Mouse (Mus musculus): ENCODE data around the gene 1700025B11Rik. TPM values are rescaled to one million over a fixed set of nuclear protein-coding genes. Genes with fewer than 3 reads are reported as not detected.
"Not testable (repeated sequence)": the region's sequence is repeated elsewhere in the genome, so short reads cannot be mapped to it uniquely, and the experiment has no call there.

1700025B11Rik gene
- polyA plus RNA-seq, 1 experiment from 2014 or later, result not detected

GRCm38 (mm10) chr15:77533216-77533615 is 28.5 kb downstream of the 1700025B11Rik start, which contains the start of gene Apol7c:
Gene Apol7c, minus strand, starts transcription at chr15:77533316.
- no peaks in the 10 kb centered on the region for H3K36me3 ChIP-seq (ENCODE audit: insufficient read depth, low read length)
- H3K4me3 ChIP-seq (ENCODE audit: low read depth, low read length), result no peak within 1 kb of the TSS
- no peaks in the 10 kb centered on the region for H3K4me1 ChIP-seq (ENCODE audit: insufficient read depth, low read depth, low read length)
- no peak for DNase-seq (ENCODE audit: low spot score)
- H3K4me2 ChIP-seq (replicated peaks; ENCODE audit: low read depth, low read length), result no peak within 1 kb of the TSS
- H3K27me3 ChIP-seq (replicated peaks; ENCODE audit: insufficient read depth, low read length), result no peaks in the 10 kb centered on the region
- no peak within 1 kb of the TSS for H3K27ac ChIP-seq (ENCODE audit: low read length)
- no peak within 1 kb of the TSS for H3K9ac ChIP-seq (replicated peaks; ENCODE audit: low read depth)
- no peak for ATAC-seq
- no peaks in the 10 kb centered on the region for H3K9me3 ChIP-seq (ENCODE audit: low read length)
- no peak for TF ChIP-seq CTCF (IDR thresholded peaks at IDR 0.05)
- no peak for TF ChIP-seq EP300 (IDR thresholded peaks at IDR 0.05)

GRCm38 (mm10) chr15:77523186-77523843 is 38.4 kb downstream of the 1700025B11Rik start:
- H3K9me3 ChIP-seq (ENCODE audit: low read length); H3K4me1 ChIP-seq (ENCODE audit: insufficient read depth, low read depth, low read length); H3K4me3 ChIP-seq (ENCODE audit: low read depth, low read length); H3K9ac ChIP-seq (replicated peaks; ENCODE audit: low read depth); ATAC-seq; H3K27ac ChIP-seq (ENCODE audit: low read length); H3K27me3 ChIP-seq (replicated peaks; ENCODE audit: insufficient read depth, low read length); H3K4me2 ChIP-seq (replicated peaks; ENCODE audit: low read depth, low read length); H3K36me3 ChIP-seq (ENCODE audit: insufficient read depth, low read length): not testable (repeated sequence)
- peak; percentile 73 for TF ChIP-seq CTCF (IDR thresholded peaks at IDR 0.05)
- WGBS, result 14% methylated on average over 6 of the region's 6 CpGs
- peak; percentile 19 for DNase-seq (ENCODE audit: low spot score)

- H3K27me3 ChIP-seq (replicated peaks; ENCODE audit: insufficient read depth, low read length); ATAC-seq; DNase-seq (ENCODE audit: low spot score); H3K27ac ChIP-seq (ENCODE audit: low read length); H3K36me3 ChIP-seq (ENCODE audit: insufficient read depth, low read length); H3K9ac ChIP-seq (replicated peaks; ENCODE audit: low read depth); H3K4me1 ChIP-seq (ENCODE audit: insufficient read depth, low read depth, low read length); H3K4me3 ChIP-seq (ENCODE audit: low read depth, low read length); H3K4me2 ChIP-seq (replicated peaks; ENCODE audit: low read depth, low read length); H3K9me3 ChIP-seq (ENCODE audit: low read length): not testable (repeated sequence)
- 41% methylated on average over 4 of the region's 4 CpGs for WGBS
Measured at GRCm38 (mm10) chr15:77520596-77520995, 41.1 kb downstream of the 1700025B11Rik start.

Other genes starting within 250 kb of the 1700025B11Rik start
- gene Apol7a, start 162.8 kb downstream of the 1700025B11Rik start, polyA plus RNA-seq (2015; fragmentation: Nextera tagmentation; extraction: Ambion mirVana), result 0.33 and 0.37 TPM in 2 replicates
- 0.43 and 0.47 TPM in 2 replicates for gene Apol9a, start 150.8 kb downstream of the 1700025B11Rik start, polyA plus RNA-seq (2015; fragmentation: Nextera tagmentation; extraction: Ambion mirVana)
- gene Apol7b, start 114.4 kb downstream of the 1700025B11Rik start, polyA plus RNA-seq (2015; fragmentation: Nextera tagmentation; extraction: Ambion mirVana), result not detected in 2 replicates
- not detected in 2 replicates for gene Apol10a, start 84.8 kb downstream of the 1700025B11Rik start, polyA plus RNA-seq (2015; fragmentation: Nextera tagmentation; extraction: Ambion mirVana)
- gene Apol11a, start 53.6 kb downstream of the 1700025B11Rik start, polyA plus RNA-seq (2015; fragmentation: Nextera tagmentation; extraction: Ambion mirVana), result not detected in 2 replicates
- 0.11 and 0.14 TPM in 2 replicates for gene Apol7c, start 28.6 kb downstream of the 1700025B11Rik start, polyA plus RNA-seq (2015; fragmentation: Nextera tagmentation; extraction: Ambion mirVana)
- gene Apol10b, start 34.2 kb upstream of the 1700025B11Rik start, polyA plus RNA-seq (2015; fragmentation: Nextera tagmentation; extraction: Ambion mirVana), result 0.14 TPM in 1 of 2 replicates, not detected in the other
- not detected in 2 replicates for gene Gm36245, start 37.4 kb upstream of the 1700025B11Rik start, polyA plus RNA-seq (2015; fragmentation: Nextera tagmentation; extraction: Ambion mirVana)
- gene Apol11b, start 81.4 kb upstream of the 1700025B11Rik start, polyA plus RNA-seq (2015; fragmentation: Nextera tagmentation; extraction: Ambion mirVana), result 0.25 TPM in 2 replicates
- 0.10 TPM in 1 of 2 replicates, not detected in the other for gene Apol7e, start 137.0 kb upstream of the 1700025B11Rik start, polyA plus RNA-seq (2015; fragmentation: Nextera tagmentation; extraction: Ambion mirVana)
- gene Apol9b, start 167.1 kb upstream of the 1700025B11Rik start, polyA plus RNA-seq (2015; fragmentation: Nextera tagmentation; extraction: Ambion mirVana), result 0.14 and 0.31 TPM in 2 replicates
- gene Apol8, start 195.1 kb upstream of the 1700025B11Rik start, polyA plus RNA-seq (2015; fragmentation: Nextera tagmentation; extraction: Ambion mirVana), result 0.06 and 0.26 TPM in 2 replicates

Measured in lung, postnatal 0 days (tissue).